Mouse (Mus musculus) retina, adult 2 months (tissue): ENCODE data around the gene Slc25a29.

ENCODE experiments used
- DNase-seq: peaks from one replicate; pipeline ENCODE4 v3.0.0-alpha.2; 2012; ENCODE audit warnings: low read depth, low spot score

The Slc25a29 gene

DNA sequence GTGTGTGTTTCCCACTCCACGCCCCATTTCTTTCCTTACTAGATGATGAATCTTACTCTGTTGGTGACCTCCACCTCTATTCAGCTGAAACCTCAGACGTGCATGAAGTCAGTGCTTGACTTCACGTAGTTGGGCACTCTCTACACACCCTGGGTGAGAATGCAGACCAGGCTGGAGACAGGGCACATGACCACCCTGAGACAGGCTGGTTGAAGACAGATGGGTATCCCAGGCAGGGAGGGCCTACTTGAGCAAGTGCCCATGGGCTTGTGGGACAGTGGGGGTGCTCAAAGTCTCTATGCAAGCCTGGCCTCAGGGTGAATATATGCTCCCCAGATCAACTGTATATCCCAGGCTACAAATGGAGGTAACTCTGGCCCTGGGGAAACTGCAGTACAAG is 1.3 kb downstream of the Slc25a29 start:
- DNase-seq: no peak

DNA sequence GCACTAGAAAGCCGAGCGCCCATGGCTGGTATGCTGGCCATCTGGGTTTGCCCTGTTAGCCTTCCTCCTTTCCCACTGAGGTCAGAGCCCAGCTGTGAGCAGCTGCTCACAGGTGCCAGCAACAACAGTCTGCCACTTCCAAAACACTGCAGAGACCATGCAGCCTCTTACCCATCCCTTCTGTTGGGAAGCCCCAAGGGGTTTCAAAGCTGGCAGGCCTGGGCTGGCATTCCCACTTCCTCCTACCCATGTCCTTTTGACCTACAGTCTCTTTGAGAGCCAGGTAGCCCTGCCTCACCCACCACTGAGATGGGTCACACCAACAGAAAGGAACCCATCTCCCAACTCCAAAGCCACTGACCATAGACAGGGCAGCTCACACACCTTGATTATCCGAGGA is 2.3 kb downstream of the Slc25a29 start:
- DNase-seq: no peak

DNA sequence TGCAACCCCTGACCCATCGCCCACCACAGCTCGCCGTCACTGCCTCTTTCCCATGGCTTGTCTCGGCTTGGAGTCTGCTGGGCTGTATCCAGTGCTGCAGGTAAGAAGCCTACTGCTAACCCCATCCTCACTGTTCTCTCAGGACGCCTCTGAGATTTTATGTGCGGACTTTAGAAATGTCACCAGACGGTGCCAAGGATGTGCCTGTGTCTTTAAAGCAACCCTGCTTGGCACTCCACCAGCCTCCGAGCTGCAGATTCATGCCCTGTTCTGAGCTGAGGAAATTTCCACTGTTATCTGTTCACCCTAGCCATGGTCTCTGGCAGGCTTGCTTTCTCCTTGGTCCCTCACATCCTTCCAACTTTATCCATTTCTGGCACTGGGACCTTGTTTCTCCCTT is 2.8 kb downstream of the Slc25a29 start:
- DNase-seq: no peak

DNA sequence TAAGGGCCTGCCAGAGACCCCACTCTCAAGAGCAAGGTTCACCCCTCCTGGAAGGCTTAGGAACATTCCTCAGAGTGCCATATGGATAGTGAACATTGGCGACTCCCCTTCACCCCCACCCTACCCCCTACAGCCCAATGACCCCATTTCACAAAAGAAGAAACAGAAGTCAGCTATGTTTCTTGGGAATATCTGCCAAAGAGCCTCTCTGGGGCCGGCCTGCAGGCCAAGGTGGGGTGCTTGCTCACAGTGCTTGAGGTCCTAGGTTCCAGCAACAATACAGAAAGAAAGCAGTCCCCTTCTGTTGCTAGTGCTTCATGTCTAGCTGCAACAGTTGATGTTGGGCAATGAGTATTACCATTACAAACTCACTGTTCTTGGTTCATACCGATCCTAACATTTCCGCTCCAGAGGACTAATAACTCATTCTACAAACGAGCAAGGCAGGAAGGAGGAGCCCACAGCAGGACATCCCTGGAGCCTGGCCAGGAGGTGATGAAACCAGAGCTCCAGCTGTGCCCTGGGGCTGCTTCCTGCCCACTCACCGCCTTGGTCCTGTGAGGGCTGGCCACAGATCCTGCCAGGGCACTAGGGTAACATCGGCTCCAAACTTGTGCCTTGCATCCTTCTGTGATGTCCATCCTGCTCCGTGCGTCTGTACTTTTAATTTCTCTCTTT is 3.6 kb downstream of the Slc25a29 start:
- DNase-seq: no peak

DNA sequence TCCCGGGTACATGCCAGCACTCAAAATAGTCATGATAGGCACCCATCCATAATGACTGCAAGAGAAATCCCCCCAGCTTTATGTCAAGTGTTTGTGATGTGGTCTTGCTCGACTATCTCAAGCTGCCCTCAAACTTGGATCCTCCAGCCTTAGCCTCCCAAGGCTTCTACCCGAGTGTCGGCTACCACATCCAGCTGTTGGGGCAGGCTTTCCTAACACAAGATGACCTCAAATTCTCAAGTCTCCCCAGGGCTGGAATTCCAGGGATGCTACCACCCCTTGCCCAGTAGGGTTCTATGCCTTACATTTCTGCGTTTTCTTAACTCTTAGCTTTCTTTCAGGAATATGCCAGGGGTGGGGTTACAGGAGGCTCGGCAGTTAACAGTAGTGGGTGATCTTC is 5.3 kb downstream of the Slc25a29 start:
- no peak for DNase-seq

GRCm38 (mm10) chr12:108829636-108830035 is 6.0 kb downstream of the Slc25a29 start:
- DNase-seq: no peak

DNA sequence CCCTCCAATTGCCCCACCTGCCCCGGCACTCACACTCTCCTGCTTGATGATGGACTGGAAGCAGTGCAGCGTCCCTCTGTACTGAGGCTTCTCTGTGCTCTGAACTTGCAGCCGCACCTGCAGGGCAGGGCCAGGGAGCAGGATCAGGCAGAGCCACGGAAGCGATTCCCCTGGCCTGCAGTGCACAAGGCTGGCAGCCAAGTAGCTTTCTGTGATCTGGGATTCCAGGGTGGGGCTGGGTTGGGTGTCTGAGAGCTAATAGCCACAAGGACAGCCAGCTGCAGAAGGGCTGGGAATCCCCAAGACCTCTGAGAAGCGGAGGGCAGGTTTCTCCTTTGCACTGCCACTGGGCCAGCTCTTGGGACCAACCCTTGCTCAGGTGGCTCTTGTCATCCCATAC is 8.0 kb downstream of the Slc25a29 start:
- DNase-seq: no peak

DNA sequence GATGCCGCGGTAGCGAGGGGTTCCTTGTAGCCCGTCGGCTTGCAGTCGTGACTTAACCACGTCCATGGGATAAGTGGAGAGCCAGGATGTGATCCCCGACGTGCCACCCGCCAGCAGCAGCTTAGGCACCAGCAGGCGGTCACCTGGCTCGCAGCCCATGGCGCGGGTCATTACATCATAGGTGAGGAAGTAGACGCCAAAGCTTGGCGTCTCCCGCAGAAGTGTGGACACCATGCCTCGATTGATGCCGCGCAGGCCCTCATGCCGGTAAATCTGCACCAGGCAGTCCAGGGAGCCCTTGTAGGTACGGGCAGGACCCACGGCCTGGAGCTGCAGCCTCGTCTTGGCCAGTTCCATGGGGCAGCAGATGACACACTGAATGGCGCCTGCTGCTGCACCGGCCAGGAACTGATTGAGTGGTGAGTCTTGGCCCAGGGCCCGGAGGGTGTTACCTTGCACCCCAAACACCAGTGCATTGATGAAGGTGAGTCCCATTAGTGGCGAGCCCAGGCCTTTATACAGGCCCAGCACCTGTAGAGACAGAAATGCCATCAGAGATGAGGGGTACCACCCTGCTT is 8.6 kb downstream of the Slc25a29 start:
- DNase-seq: no peak

DNA sequence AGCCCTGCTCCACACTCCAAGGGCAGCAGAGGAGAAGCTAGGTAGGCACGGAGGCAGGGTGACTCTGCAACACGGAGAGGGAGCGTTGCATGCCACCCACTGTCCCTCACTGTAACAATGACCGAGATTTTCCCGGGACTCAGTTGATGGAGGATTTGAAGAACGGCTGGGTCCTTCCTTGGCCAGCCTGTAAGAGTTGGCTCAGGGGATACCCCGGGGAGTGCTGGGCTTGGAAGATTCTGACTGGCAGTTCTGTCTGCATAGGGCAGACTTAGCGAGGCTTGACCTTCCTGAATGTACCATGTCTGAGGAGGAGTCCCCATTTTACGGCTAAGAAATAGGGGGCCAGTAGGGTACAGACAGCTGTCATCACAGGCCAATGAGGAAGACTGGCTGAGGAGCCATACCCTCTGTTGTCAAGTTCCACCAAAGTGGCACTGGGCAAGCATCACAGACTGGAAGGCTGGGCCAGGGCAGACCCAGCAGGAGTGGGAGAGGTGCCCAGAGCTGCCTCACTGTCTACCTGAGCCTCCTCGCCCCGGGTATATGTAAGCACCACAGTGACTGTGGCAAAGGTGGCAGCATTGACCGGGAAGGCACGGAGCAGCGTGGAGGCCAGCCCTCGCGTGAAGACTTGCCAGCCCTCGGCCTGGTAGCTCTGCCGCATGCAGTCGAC is 9.3 kb downstream of the Slc25a29 start:
- DNase-seq: no peak

DNA sequence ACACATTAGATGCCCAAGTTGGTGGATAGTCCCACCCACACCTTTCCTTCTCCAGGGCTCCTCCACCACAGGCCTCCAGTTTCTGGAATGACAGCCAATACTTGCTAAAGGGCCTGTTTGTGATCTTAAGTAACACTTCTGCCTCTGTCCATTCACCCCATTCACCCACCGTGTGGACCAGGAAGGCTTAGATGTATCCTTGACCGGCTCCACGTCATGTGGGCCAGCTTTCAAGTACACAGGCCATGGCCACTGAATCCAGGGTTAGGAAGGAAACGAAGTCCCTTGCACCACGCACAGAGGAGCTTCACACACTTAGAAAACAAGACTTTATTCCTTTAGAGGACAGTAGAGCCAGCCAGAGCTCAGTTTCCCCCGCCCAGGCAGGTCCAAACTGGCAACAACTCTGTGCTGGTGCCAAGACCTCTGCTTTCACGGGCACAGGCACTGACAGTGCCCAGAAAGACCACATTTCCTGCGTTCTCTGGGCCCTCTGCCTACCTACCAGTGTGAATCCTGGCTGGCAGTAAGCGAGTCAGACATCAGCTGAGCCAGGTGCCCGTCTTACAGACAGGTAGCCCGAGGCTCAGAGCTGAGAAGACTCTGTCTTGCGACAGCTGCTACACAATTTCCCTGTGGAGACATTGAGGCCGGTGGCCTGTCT is 10.0 kb downstream of the Slc25a29 start:
- DNase-seq: no peak

DNA sequence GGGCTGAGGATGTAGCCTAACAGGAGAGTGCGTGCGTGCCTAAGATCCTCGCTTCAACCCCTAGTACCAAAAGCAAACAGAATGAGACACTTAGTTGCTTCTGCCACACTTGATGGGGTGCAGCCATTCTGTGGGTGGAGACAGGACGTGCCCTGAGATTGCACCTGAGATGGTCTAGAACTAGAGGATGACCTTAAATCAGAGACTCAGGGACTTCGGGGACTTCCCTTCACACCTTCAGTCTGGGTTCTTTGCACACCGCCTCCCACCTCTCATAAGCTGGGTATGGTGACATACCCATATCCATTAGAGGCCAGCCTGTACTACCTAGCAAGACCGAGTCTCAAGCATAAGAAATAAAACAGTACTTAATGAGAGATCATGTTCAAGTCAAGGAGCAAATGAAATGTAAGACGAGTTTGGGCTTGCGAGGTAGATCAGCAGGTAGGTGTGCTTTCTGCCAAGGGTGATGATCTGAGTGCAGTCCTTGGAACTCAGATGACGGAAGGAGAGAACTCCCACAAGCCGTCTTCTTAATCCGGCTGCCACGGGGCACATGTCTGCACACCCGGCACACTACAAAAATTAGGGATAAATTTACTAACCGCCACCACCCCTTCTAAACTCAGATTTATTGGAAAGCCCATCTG is 11.3 kb downstream of the Slc25a29 start:
- DNase-seq: no peak

DNA sequence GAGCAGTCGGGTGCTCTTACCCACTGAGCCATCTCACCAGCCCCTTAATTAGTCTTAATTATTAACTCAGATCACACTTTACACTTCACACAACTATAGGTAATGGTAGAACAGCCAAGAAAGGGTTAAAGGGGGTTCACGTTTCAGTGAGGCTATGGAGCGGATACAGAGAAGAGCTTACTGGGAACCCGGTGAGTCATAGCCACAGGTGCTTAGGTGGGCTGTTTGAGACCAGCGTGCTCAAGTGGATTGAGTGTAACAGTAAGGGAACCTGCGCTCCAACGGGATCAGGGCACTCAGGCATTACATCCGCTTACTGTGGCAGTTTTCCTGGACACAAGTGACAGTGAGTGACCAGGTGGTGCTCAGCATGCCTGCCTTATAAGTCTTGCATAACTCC is 12.6 kb downstream of the Slc25a29 start:
- DNase-seq: no peak

GRCm38 (mm10) chr12:108820461-108820860 is 15.2 kb downstream of the Slc25a29 start:
- no peak for DNase-seq

- DNase-seq: no peak
Measured at GRCm38 (mm10) chr12:108816569-108816968, 19.1 kb downstream of the Slc25a29 start.

GRCm38 (mm10) chr12:108814470-108814869 is 21.2 kb downstream of the Slc25a29 start:
- no peak for DNase-seq

DNA sequence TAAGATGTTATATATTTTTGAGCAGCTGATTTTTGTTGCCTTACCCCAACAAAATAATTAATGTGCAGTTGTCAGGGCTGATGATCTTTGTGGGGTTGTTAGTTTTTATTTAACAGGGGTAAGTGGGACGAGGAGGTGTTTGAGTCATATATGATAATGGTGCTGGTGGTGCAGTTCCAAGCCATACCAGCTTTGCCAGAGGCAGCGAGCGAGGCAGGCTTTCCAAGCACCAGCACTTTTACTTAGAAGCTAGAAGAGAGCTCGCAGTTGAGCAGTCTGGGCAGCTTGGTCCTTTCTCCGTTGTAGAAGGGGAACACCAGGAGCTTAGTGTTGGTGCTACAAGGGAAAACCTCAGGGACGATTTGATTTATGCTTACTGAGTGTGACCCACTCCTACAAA is 23.2 kb downstream of the Slc25a29 start:
- no peak for DNase-seq

GRCm38 (mm10) chr12:108811133-108811532 is 24.6 kb downstream of the Slc25a29 start:
- DNase-seq: no peak

GRCm38 (mm10) chr12:108810309-108810708 is 25.4 kb downstream of the Slc25a29 start:
- DNase-seq: no peak

- DNase-seq: no peak
Measured at GRCm38 (mm10) chr12:108809771-108810170, 25.9 kb downstream of the Slc25a29 start.

- DNase-seq: no peak
Measured at GRCm38 (mm10) chr12:108808465-108808864, 27.2 kb downstream of the Slc25a29 start.

- no peak for DNase-seq
Measured at GRCm38 (mm10) chr12:108804388-108804787, 31.3 kb downstream of the Slc25a29 start.

DNA sequence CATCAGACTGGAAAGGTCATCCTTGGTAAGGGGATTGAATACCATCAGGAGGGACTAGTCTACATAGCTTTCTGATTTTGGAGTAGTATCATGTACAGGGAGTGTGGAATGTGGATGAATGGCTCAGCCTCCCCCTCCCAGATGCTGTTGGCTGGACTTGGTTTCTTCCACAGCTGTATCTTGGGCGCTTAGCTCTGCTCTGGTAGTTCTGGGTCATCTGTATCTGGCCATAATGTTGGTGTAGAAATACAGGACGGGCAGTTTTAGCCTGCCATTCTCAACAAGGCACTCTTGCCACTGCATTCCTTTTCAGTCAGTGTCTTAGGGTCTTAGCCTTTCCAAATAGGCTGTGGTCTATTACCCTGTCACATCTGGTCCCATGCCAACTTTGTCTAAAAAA is 34.1 kb downstream of the Slc25a29 start:
- no peak for DNase-seq
